Mouse (Mus musculus) kidney, embryonic 14.5 days (tissue): ENCODE results near the gene Zkscan8. TPM values are rescaled to one million over a fixed set of nuclear protein-coding genes. Genes with fewer than 3 reads are reported as not detected.

ENCODE experiments used
- polyA plus RNA-seq: library from polyadenylated mRNA; unstranded; fragments of >200 nt; fragmentation: Nextera tagmentation; extraction: Ambion mirVana; gene quantifications from 2 replicates; pipeline ENCODE4 v1.2.1, GENCODE M21; 2014

The Zkscan8 gene
- polyA plus RNA-seq, 1 experiment from 2014 or later, result 11.8 TPM

Other genes with a start within 250 kb of the Zkscan8 start
- gene Gpx5, start 238.4 kb downstream of the Zkscan8 start, polyA plus RNA-seq, result not detected in 2 replicates
- 3.4 and 3.9 TPM in 2 replicates for gene Gpx6, start 219.0 kb downstream of the Zkscan8 start, polyA plus RNA-seq
- gene Olfr1367, start 184.2 kb downstream of the Zkscan8 start, polyA plus RNA-seq, result not detected in 2 replicates
- 10.9 and 15.5 TPM in 2 replicates for gene Zscan12, start 168.3 kb downstream of the Zkscan8 start, polyA plus RNA-seq
- gene Zkscan3, start 128.4 kb downstream of the Zkscan8 start, polyA plus RNA-seq, result 73.9 and 80.4 TPM in 2 replicates
- gene Pgbd1, start 90.1 kb downstream of the Zkscan8 start, polyA plus RNA-seq, result 3.4 and 4.9 TPM in 2 replicates
- gene Zscan26, start 77.4 kb downstream of the Zkscan8 start, polyA plus RNA-seq, result 23.5 and 27.6 TPM in 2 replicates
- 2.2 and 2.6 TPM in 2 replicates for gene Nkapl, start 62.6 kb downstream of the Zkscan8 start, polyA plus RNA-seq
- gene Zkscan4, start 52.2 kb downstream of the Zkscan8 start, polyA plus RNA-seq, result 3.2 and 3.8 TPM in 2 replicates
- not detected in 2 replicates for gene Gm10065, start 51.7 kb downstream of the Zkscan8 start, polyA plus RNA-seq
- 0.23 and 0.34 TPM in 2 replicates for gene AK157302, start 35.9 kb downstream of the Zkscan8 start, polyA plus RNA-seq
- 4.7 and 7.2 TPM in 2 replicates for gene Gm11273, start 29.7 kb downstream of the Zkscan8 start, polyA plus RNA-seq
- 0.18 and 0.20 TPM in 2 replicates for gene Olfr1366, start 11.7 kb upstream of the Zkscan8 start, polyA plus RNA-seq
- gene Olfr1535, start 28.8 kb upstream of the Zkscan8 start, polyA plus RNA-seq, result 0.05 TPM in 1 of 2 replicates, not detected in the other
- gene Olfr1364, start 50.6 kb upstream of the Zkscan8 start, polyA plus RNA-seq, result not detected in 2 replicates
- not detected in 2 replicates for gene Olfr1362, start 82.9 kb upstream of the Zkscan8 start, polyA plus RNA-seq
- 0.07 TPM in 1 of 2 replicates, not detected in the other for gene Olfr11, start 111.4 kb upstream of the Zkscan8 start, polyA plus RNA-seq
- gene Olfr1361, start 132.3 kb upstream of the Zkscan8 start, polyA plus RNA-seq, result not detected in 2 replicates
- gene Olfr1360, start 146.3 kb upstream of the Zkscan8 start, polyA plus RNA-seq, result not detected in 2 replicates
- gene Olfr1359, start 167.0 kb upstream of the Zkscan8 start, polyA plus RNA-seq, result not detected in 2 replicates
- 3.3 and 5.5 TPM in 2 replicates for gene Hist1h2bl, start 185.0 kb upstream of the Zkscan8 start, polyA plus RNA-seq
- gene Hist1h2ai, start 185.3 kb upstream of the Zkscan8 start, polyA plus RNA-seq, result 28.1 and 88.2 TPM in 2 replicates
- 11.7 and 35.9 TPM in 2 replicates for gene Hist1h3h, start 186.5 kb upstream of the Zkscan8 start, polyA plus RNA-seq
- 6.8 and 12.6 TPM in 2 replicates for gene Hist1h2bm, start 190.9 kb upstream of the Zkscan8 start, polyA plus RNA-seq
- 2.4 and 2.6 TPM in 2 replicates for gene Hist1h4j, start 203.9 kb upstream of the Zkscan8 start, polyA plus RNA-seq
- 2.9 and 7.8 TPM in 2 replicates for gene Hist1h4k, start 219.4 kb upstream of the Zkscan8 start, polyA plus RNA-seq
- gene Hist1h2ak, start 222.7 kb upstream of the Zkscan8 start, polyA plus RNA-seq, result 18.5 and 21.7 TPM in 2 replicates
- 2.0 and 11.0 TPM in 2 replicates for gene Hist1h2bn, start 223.0 kb upstream of the Zkscan8 start, polyA plus RNA-seq
- 18.8 and 27.0 TPM in 2 replicates for gene Hist1h1b, start 249.5 kb upstream of the Zkscan8 start, polyA plus RNA-seq